Mouse (Mus musculus) stomach, embryonic 16.5 days (tissue): ENCODE measurements around the gene Ppm1b. TPM values are rescaled to one million over a fixed set of nuclear protein-coding genes. Genes with fewer than 3 reads are reported as not detected.

Experiments
- ATAC-seq: fragments of 200-750 bp; cut with Nextera tagmentation; 2 replicates; pipeline ENCODE4 v1.8.0; 2017; ENCODE audit warnings: moderate number of reproducible peaks, moderate TSS enrichment; ENCODE audit not compliant: insufficient read depth, low FRiP score
- H3K27ac ChIP-seq: fragments of 300-500 bp; sonication (generic); 2 replicates; pipeline ENCODE4 v1.5.1; 2014; ENCODE audit warnings: low read length
- H3K27me3 ChIP-seq: fragments of 300-500 bp; sonication (generic); 2 replicates; pipeline ENCODE4 v1.6.1; 2014; ENCODE audit warnings: low read length, control low read depth, mixed read lengths; ENCODE audit not compliant: control insufficient read depth, insufficient read depth
- H3K36me3 ChIP-seq: fragments of 300-500 bp; sonication (generic); 2 replicates; pipeline ENCODE4 v1.6.1; 2014; ENCODE audit warnings: low read length; ENCODE audit not compliant: control insufficient read depth, insufficient read depth
- H3K4me1 ChIP-seq: fragments of 300-500 bp; sonication (generic); 2 replicates; pipeline ENCODE4 v1.6.1; 2014; ENCODE audit warnings: low read length, control low read depth, mixed read lengths; ENCODE audit not compliant: control insufficient read depth, insufficient read depth
- H3K4me2 ChIP-seq: fragments of 300-500 bp; sonication (generic); 2 replicates; pipeline ENCODE4 v1.6.1; 2014; ENCODE audit warnings: low read depth, low read length, mixed read lengths
- H3K4me3 ChIP-seq: fragments of 300-500 bp; sonication (generic); replicated peaks from 2 replicates; pipeline ENCODE4 v1.5.1; 2014; ENCODE audit warnings: mild to moderate bottlenecking, low read length
- H3K9ac ChIP-seq: fragments of 300-500 bp; sonication (generic); 2 replicates; pipeline ENCODE4 v1.6.1; 2014; ENCODE audit warnings: low read length
- H3K9me3 ChIP-seq: fragments of 300-500 bp; sonication (generic); replicated peaks from 2 replicates; pipeline ENCODE4 v1.6.1; 2016; ENCODE audit warnings: low read length, control low read depth; ENCODE audit not compliant: control insufficient read depth
- WGBS: fragments of 180-500 bp; shearing (Covaris S2); extraction: QIAGEN DNeasy Blood & Tissue Kit; methylation state at CpG from one replicate; pipeline ENCODE4 v1.1.7; 2014; 5-methylcytosine and 5-hydroxymethylcytosine counted together
- polyA plus RNA-seq: library from polyadenylated mRNA; unstranded; fragments of >200 nt; fragmentation: Nextera tagmentation; extraction: Ambion mirVana; gene quantifications from 2 replicates; pipeline ENCODE4 v1.2.1, GENCODE M21; 2015

Ppm1b gene
- polyA plus RNA-seq, 1 experiment from 2014 or later, result 56.1 TPM

GRCm38 (mm10) chr17:84995844-84996243, 39.3 kb downstream of the Ppm1b start:
- ATAC-seq, result no peak
- no peak overlapping the region for H3K27ac ChIP-seq
- WGBS, result 74% methylated on average over 6 of the region's 6 CpGs

GRCm38 (mm10) chr17:84997639-84998038, 41.1 kb downstream of the Ppm1b start:
- Histone ChIP-seq H3K4me2 (no peak overlapping the region), H3K27me3 (no peaks in the 10 kb centered on the region), H3K9me3 (no peaks in the 10 kb centered on the region), H3K4me3 (no peak overlapping the region), H3K27ac (no peak overlapping the region), H3K9ac (no peak overlapping the region), H3K4me1 (no peaks in the 10 kb centered on the region), H3K36me3 (no peaks in the 10 kb centered on the region)
- ATAC-seq, result no peak
- 73% methylated on average over 1 of the region's 1 CpGs for WGBS

More at GRCm38 (mm10) chr17:84995844-84996243, 39.3 kb downstream of the Ppm1b start:
- no peak overlapping the region for H3K4me2 ChIP-seq
- no peak overlapping the region for H3K4me3 ChIP-seq
- no peaks in the 10 kb centered on the region for H3K36me3 ChIP-seq
- no peaks in the 10 kb centered on the region for H3K9me3 ChIP-seq
- no peaks in the 10 kb centered on the region for H3K4me1 ChIP-seq
- H3K27me3 ChIP-seq, result no peaks in the 10 kb centered on the region
- no peak overlapping the region for H3K9ac ChIP-seq

GRCm38 (mm10) chr17:84999636-85000035, 43.1 kb downstream of the Ppm1b start:
- no peak overlapping the region for H3K27ac ChIP-seq
- no peak overlapping the region for H3K9ac ChIP-seq
- no peaks in the 10 kb centered on the region for H3K27me3 ChIP-seq
- no peaks in the 10 kb centered on the region for H3K36me3 ChIP-seq
- H3K4me3 ChIP-seq, result no peak overlapping the region
- H3K4me1 ChIP-seq, result no peaks in the 10 kb centered on the region
- H3K4me2 ChIP-seq, result no peak overlapping the region
- ATAC-seq, result no peak
- H3K9me3 ChIP-seq, result no peaks in the 10 kb centered on the region
- WGBS, result 83% methylated on average over 10 of the region's 10 CpGs

DNA sequence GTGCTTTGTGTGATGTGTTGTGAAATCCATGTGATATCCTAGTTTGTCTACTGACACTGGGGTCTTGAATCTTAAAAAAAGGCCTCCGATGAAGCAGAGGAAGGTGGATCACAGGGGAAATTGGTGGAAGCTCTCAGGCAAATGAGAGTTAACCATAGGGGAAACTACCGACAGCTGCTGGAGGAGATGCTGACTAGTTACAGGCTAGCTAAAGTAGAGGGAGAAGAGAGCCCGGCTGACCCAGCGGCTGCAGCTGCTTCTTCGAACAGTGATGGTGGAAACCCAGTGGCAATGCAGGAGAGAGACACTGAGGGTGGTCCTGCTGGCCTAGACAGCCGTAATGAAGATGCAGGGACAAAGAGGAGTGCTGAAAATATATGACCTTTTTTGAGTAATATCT, 56.9 kb downstream of the Ppm1b start:
- H3K9me3 ChIP-seq, result no peaks in the 10 kb centered on the region
- no peak overlapping the region for H3K9ac ChIP-seq
- H3K4me3 ChIP-seq, result no peak overlapping the region
- no peak for ATAC-seq
- no peaks in the 10 kb centered on the region for H3K4me1 ChIP-seq
- H3K36me3 ChIP-seq, result no peaks in the 10 kb centered on the region
- 81% methylated on average over 6 of the region's 6 CpGs for WGBS
- no peak overlapping the region for H3K4me2 ChIP-seq
- no peak overlapping the region for H3K27ac ChIP-seq
- no peaks in the 10 kb centered on the region for H3K27me3 ChIP-seq

GRCm38 (mm10) chr17:85014632-85015031, 58.1 kb downstream of the Ppm1b start:
- Histone ChIP-seq H3K27ac (no peak overlapping the region), H3K4me3 (no peak overlapping the region), H3K4me1 (no peaks in the 10 kb centered on the region), H3K36me3 (no peaks in the 10 kb centered on the region), H3K9me3 (no peaks in the 10 kb centered on the region), H3K27me3 (no peaks in the 10 kb centered on the region), H3K9ac (no peak overlapping the region), H3K4me2 (no peak overlapping the region)
- no peak for ATAC-seq
- 93% methylated on average over 3 of the region's 3 CpGs for WGBS

- Histone ChIP-seq H3K9ac (no peak overlapping the region), H3K27ac (no peak overlapping the region), H3K4me2 (no peak overlapping the region), H3K4me1 (peaks cover 3% of the 10 kb centered on the region; the same call in 1 of the 2 replicates), H3K36me3 (no peaks in the 10 kb centered on the region), H3K9me3 (no peaks in the 10 kb centered on the region), H3K27me3 (no peaks in the 10 kb centered on the region), H3K4me3 (no peak overlapping the region)
- ATAC-seq, result no peak
- 84% methylated on average over 3 of the region's 3 CpGs for WGBS
Measured at GRCm38 (mm10) chr17:85018344-85018743, 61.8 kb downstream of the Ppm1b start.

DNA sequence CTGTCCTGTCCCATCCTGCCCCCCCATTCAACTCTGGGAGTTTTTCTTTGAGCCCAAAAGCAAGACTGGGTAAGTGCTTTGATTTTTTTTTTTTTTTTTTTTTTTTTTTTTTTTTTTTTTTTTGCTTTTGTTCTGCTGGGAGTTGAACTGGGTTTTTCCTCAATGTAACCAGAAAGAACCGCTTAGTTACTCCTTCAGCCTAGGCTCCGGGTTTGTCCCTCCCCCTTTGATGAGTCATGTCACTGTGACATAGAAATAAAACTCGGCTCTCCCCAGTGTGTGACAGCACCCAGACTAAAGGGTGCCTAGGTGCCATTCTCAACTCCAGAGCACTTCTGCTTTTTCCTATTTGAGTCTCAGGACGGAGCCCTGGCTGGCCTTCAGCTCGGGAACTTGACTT, 62.3 kb downstream of the Ppm1b start:
- ATAC-seq, result no peak
- peaks cover 3% of the 10 kb centered on the region; the same call in 1 of the 2 replicates for H3K4me1 ChIP-seq
- H3K9me3 ChIP-seq, result no peaks in the 10 kb centered on the region
- H3K27me3 ChIP-seq, result no peaks in the 10 kb centered on the region
- no peak overlapping the region for H3K4me2 ChIP-seq
- H3K27ac ChIP-seq, result no peak overlapping the region
- H3K9ac ChIP-seq, result no peak overlapping the region
- H3K36me3 ChIP-seq, result no peaks in the 10 kb centered on the region
- WGBS, result 64% methylated on average over 5 of the region's 5 CpGs
- H3K4me3 ChIP-seq, result no peak overlapping the region

- no peak overlapping the region for H3K4me2 ChIP-seq
- no peaks in the 10 kb centered on the region for H3K36me3 ChIP-seq
- H3K9me3 ChIP-seq, result no peaks in the 10 kb centered on the region
- no peak overlapping the region for H3K27ac ChIP-seq
- H3K27me3 ChIP-seq, result no peaks in the 10 kb centered on the region
- ATAC-seq, result no peak
- H3K9ac ChIP-seq, result no peak overlapping the region
- WGBS, result 87% methylated on average over 3 of the region's 3 CpGs
- H3K4me1 ChIP-seq, result peaks cover 3% of the 10 kb centered on the region; the same call in 1 of the 2 replicates
- H3K4me3 ChIP-seq, result no peak overlapping the region
Measured at GRCm38 (mm10) chr17:85020343-85020742, 63.8 kb downstream of the Ppm1b start.

DNA sequence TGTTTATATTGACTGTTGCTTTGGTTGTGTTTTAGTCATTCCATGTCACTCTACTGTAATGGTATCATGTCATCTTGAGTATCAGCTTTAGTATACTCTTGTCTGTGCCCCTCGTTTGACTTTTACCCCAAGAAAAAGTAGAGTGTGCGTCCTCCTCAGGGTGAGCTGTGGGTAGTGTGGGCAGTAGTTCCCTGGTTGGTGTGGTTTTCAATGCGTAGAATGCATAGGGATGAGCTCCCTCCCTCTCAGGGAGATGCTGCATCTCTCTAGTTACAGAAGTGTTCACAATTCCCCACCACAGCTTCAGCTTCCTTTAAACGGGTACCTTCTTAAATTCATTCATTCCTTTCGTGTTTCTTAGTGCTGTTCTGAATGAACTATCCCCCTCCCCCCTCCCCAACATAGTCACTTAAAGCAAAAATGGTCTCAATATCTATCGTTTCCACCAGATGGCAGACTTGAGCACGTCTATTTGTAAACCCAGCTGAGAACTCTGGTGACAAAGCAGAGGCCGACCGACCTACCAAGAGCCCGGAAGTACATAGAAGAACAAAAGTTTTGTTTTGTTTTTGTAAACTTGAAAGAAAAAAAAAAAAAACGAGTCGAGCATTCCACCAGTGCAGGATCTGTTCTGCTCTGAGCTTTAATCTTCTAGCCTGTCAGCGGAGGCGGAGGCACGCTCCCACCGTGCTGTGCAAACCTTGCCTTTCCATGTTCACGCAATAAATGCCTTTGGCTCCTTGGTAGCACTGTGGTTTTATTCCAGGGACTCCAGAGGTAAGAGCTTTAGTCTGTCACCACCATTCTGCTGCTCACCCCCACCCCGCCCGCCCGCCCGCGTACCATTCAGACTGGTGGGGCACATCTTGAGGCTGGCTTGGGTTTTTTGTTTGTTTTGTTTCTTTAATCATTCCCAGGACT, 67.0 kb downstream of the Ppm1b start:
- 42% methylated on average over 22 of the region's 22 CpGs for WGBS
- Histone ChIP-seq H3K4me2 (peak overlapping the region; percentile 46; the same call in 1 of the 2 replicates), H3K27me3 (no peaks in the 10 kb centered on the region), H3K4me1 (peaks cover 3% of the 10 kb centered on the region; the same call in 1 of the 2 replicates), H3K36me3 (no peaks in the 10 kb centered on the region), H3K9me3 (no peaks in the 10 kb centered on the region), H3K4me3 (no peak overlapping the region), H3K9ac (peak overlapping the region; percentile 11; the same call in 1 of the 2 replicates), H3K27ac (peak overlapping the region; percentile 79)
- peak; percentile 16; the same call in 1 of the 2 replicates for ATAC-seq
